Mouse (Mus musculus): ENCODE measurements around the gene Pitpnc1. TPM values are rescaled to one million over a fixed set of nuclear protein-coding genes. Genes with fewer than 3 reads are reported as not detected.

The Pitpnc1 gene
- polyA plus RNA-seq, 1 experiment from 2014 or later: 37.1 TPM

GRCm38 (mm10) chr11:107310338-107311121 is 160.0 kb downstream of the Pitpnc1 start:
- no peaks in the 10 kb centered on the region for H3K9me3 ChIP-seq (replicated peaks)
- 89% methylated on average over 20 of the region's 20 CpGs for WGBS
- H3K36me3 ChIP-seq: peaks cover 47% of the 10 kb centered on the region
- H3K27ac ChIP-seq: no peak overlapping the region
- DNase-seq (ENCODE audit: low spot score): no peak
- H3K4me3 ChIP-seq: no peak overlapping the region
- H3K27me3 ChIP-seq (ENCODE audit: low read depth, poor library complexity, severe bottlenecking): no peaks in the 10 kb centered on the region
- H3K4me1 ChIP-seq: no peaks in the 10 kb centered on the region

- WGBS: 88% methylated on average over 11 of the region's 11 CpGs
- Histone ChIP-seq H3K9me3 (replicated peaks) (no peaks in the 10 kb centered on the region), H3K27me3 (ENCODE audit: low read depth, poor library complexity, severe bottlenecking) (no peaks in the 10 kb centered on the region), H3K36me3 (peaks cover 44% of the 10 kb centered on the region), H3K4me1 (no peaks in the 10 kb centered on the region), H3K27ac (no peak overlapping the region), H3K4me3 (no peak overlapping the region)
- DNase-seq (ENCODE audit: low spot score): no peak
These were observed 164.3 kb downstream of the Pitpnc1 start for GRCm38 (mm10) chr11:107306170-107306569.

GRCm38 (mm10) chr11:107302141-107302540 is 168.4 kb downstream of the Pitpnc1 start:
- Histone ChIP-seq H3K27ac (no peak overlapping the region), H3K4me1 (no peaks in the 10 kb centered on the region), H3K27me3 (ENCODE audit: low read depth, poor library complexity, severe bottlenecking) (no peaks in the 10 kb centered on the region), H3K36me3 (peaks cover 38% of the 10 kb centered on the region), H3K9me3 (replicated peaks) (no peaks in the 10 kb centered on the region), H3K4me3 (no peak overlapping the region)
- no peak for DNase-seq (ENCODE audit: low spot score)
- WGBS: 96% methylated on average over 4 of the region's 4 CpGs

GRCm38 (mm10) chr11:107300235-107300634 is 170.3 kb downstream of the Pitpnc1 start:
- Histone ChIP-seq H3K27ac (no peak overlapping the region), H3K9me3 (replicated peaks) (no peaks in the 10 kb centered on the region), H3K36me3 (peaks cover 48% of the 10 kb centered on the region), H3K4me3 (no peak overlapping the region), H3K27me3 (ENCODE audit: low read depth, poor library complexity, severe bottlenecking) (no peaks in the 10 kb centered on the region), H3K4me1 (no peaks in the 10 kb centered on the region)
- no peak for DNase-seq (ENCODE audit: low spot score)

DNA sequence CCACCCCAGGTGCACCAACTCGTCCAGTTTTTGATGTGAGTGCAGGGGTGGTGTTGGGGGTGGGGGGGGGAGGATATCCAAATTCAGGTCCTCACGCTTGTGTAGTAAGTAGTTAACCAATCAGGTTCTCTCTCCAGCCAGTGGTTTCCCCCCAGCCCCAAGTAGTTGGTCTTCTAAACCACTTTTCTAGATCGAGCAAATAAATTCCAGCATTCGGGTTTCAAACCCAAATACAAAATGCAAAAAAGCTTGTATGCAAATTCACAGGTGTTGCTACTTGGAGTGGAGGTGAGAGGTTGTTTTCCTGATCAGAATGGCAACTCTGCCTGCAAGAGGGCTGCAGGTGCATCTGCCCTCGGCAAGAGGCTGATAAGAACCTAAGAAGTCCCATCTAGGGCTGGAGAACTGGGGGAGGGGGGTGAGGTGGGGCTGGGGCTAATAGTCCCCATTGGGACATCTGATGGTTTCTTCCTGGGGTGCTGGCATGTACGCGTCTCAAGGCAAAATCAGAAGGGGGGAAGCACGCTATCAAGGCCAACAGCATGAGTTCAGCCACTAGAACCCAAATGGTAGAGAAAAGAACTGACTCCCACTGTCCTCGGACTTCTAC is 170.9 kb downstream of the Pitpnc1 start:
- peaks cover 52% of the 10 kb centered on the region for H3K36me3 ChIP-seq

GRCm38 (mm10) chr11:107296176-107296575 is 174.3 kb downstream of the Pitpnc1 start:
- no peak overlapping the region for H3K27ac ChIP-seq
- H3K4me3 ChIP-seq: no peak overlapping the region
- H3K4me1 ChIP-seq: 0 out of 2 replicates have a peak, but pooled peaks cover 3% of the 10 kb centered on the region
- H3K27me3 ChIP-seq (ENCODE audit: low read depth, poor library complexity, severe bottlenecking): no peaks in the 10 kb centered on the region
- no peak for DNase-seq (ENCODE audit: low spot score)
- 92% methylated on average over 4 of the region's 4 CpGs for WGBS
- no peaks in the 10 kb centered on the region for H3K9me3 ChIP-seq (replicated peaks)
- peaks cover 51% of the 10 kb centered on the region for H3K36me3 ChIP-seq

More for the DNA sequence above, 170.9 kb downstream of the Pitpnc1 start:
- Histone ChIP-seq H3K4me1 (no peaks in the 10 kb centered on the region), H3K27ac (no peak overlapping the region), H3K9me3 (replicated peaks) (no peaks in the 10 kb centered on the region), H3K27me3 (ENCODE audit: low read depth, poor library complexity, severe bottlenecking) (no peaks in the 10 kb centered on the region), H3K4me3 (no peak overlapping the region)
- no peak for DNase-seq (ENCODE audit: low spot score)
- 86% methylated on average over 9 of the region's 9 CpGs for WGBS

DNA sequence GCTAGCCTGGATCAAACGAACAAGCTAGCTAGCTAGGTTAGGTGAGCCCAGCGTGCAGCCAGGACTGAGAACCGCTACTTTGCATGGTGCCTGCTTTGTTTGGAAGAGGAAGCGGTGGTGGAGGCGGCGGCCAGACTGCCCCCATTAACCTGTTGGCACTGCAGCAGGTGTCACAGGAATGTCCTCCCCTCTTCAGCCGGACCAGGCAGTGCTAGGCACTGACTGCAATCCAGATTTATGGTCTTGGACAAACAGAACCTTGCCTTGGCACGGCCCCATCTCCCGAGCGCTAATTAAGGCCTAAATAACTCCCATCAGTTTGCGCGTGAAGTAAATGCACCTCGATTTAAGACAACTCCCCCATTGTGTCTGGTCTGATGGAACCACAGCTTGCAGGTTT is 178.5 kb downstream of the Pitpnc1 start:
- no peaks in the 10 kb centered on the region for H3K9me3 ChIP-seq (replicated peaks)
- H3K27ac ChIP-seq: no peak overlapping the region
- H3K36me3 ChIP-seq: peaks cover 73% of the 10 kb centered on the region
- no peak for DNase-seq (ENCODE audit: low spot score)
- no peak overlapping the region for H3K4me3 ChIP-seq
- 79% methylated on average over 13 of the region's 13 CpGs for WGBS
- no peaks in the 10 kb centered on the region for H3K27me3 ChIP-seq (ENCODE audit: low read depth, poor library complexity, severe bottlenecking)
- 0 out of 2 replicates have a peak, but pooled peaks cover 3% of the 10 kb centered on the region for H3K4me1 ChIP-seq

DNA sequence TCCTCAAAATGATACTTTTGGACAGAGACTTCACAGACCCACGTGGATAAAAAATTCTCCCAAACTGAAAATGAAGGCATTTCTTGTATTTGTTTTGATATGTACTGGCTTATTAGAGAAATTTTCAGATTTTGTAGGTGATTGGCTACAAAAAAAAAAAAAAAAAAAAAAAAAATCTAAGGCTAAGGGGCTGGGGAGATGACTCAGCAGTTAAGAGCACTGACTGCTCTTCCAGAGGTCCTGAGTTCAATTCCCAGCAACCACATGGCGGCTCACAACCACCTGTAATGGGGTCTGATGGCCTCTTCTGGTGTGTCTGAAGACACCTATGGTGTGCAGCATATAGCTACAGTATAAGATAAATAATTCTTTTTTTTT is 182.3 kb downstream of the Pitpnc1 start:
- Histone ChIP-seq H3K9me3 (replicated peaks) (no peaks in the 10 kb centered on the region), H3K27me3 (ENCODE audit: low read depth, poor library complexity, severe bottlenecking) (no peaks in the 10 kb centered on the region), H3K4me3 (no peak overlapping the region), H3K4me1 (0 out of 2 replicates have a peak, but pooled peaks cover 3% of the 10 kb centered on the region), H3K27ac (no peak overlapping the region), H3K36me3 (peaks cover 54% of the 10 kb centered on the region)
- DNase-seq (ENCODE audit: low spot score): no peak
- WGBS: 97% methylated on average over 2 of the region's 2 CpGs

DNA sequence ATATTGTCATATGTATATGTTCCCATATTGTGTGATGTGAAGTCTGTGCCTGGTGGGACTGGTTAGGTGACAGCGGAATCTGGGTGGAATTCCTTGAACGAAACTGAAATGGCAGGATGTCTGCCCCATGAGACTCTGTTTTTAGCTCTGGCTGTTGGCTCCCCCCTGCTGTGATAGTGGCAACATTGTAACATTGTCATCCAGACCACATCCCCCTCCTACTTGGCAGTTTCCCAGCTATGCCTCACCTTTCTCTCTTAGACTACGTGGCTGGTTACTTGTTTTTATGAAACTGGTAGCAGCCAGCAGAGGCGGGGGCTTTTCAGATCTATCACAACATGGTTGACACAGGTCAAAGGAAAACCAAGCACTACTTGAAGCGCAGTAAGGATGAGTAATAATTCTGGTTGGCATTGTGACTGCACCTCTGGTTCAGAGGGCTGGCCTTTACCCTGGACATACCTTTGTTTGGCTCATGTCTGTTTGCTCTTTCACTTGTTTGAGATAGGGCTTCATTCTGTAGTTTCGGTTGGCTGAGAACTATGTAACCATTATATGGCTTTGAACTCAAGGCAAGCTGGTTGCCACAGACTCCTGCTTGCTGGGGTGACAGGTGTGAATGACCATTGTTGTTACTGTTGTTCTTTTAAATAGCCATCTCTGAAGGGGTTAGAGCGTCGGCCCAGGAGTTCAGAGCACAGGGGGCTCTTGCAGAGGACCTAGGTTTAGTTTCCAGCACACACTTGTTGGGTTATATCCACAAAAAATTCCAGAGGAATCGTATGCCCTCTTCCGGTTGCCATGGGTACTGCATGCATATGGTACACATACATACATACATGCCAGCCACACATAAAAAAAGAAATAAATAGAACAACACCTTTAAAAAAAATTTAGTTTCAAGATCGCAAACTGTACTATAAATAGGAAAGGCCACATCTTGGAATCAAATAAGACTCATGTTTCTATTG is 183.0 kb downstream of the Pitpnc1 start:
- 93% methylated on average over 11 of the region's 11 CpGs for WGBS
- no peaks in the 10 kb centered on the region for H3K27me3 ChIP-seq (ENCODE audit: low read depth, poor library complexity, severe bottlenecking)
- no peaks in the 10 kb centered on the region for H3K9me3 ChIP-seq (replicated peaks)
- 0 out of 2 replicates have a peak, but pooled peaks cover 3% of the 10 kb centered on the region for H3K4me1 ChIP-seq
- no peak for DNase-seq (ENCODE audit: low spot score)
- no peak overlapping the region for H3K27ac ChIP-seq
- H3K4me3 ChIP-seq: no peak overlapping the region
- peaks cover 48% of the 10 kb centered on the region for H3K36me3 ChIP-seq

- H3K36me3 ChIP-seq: peaks cover 33% of the 10 kb centered on the region
- no peak for DNase-seq (ENCODE audit: low spot score)
- WGBS: 68% methylated on average over 7 of the region's 7 CpGs
These were observed 184.8 kb downstream of the Pitpnc1 start for GRCm38 (mm10) chr11:107285731-107286130.

DNA sequence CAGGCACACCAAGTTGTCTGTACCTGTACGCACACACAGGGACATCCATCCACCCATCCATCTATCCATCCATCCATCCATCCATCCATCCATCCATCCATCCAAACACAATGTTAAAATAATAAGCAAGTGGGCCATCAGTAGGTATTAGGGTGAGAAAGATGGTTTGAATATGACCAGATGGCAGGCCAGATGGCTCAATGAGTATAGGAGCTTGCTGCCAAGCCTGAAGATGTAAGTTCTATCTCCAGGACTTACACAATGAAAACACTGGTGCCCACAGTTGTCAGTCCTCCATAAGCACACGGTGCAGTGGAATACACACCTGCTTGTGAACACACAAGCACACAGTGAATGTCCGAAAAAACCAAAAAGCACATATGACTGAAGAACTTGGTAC is 186.9 kb downstream of the Pitpnc1 start:
- H3K36me3 ChIP-seq: peaks cover 15% of the 10 kb centered on the region
- H3K27ac ChIP-seq: no peak overlapping the region
- H3K9me3 ChIP-seq (replicated peaks): no peaks in the 10 kb centered on the region
- peaks cover 27% of the 10 kb centered on the region for H3K4me1 ChIP-seq
- no peak for DNase-seq (ENCODE audit: low spot score)
- no peaks in the 10 kb centered on the region for H3K27me3 ChIP-seq (ENCODE audit: low read depth, poor library complexity, severe bottlenecking)
- WGBS: 94% methylated on average over 3 of the region's 3 CpGs
- H3K4me3 ChIP-seq: no peak overlapping the region

More at GRCm38 (mm10) chr11:107285731-107286130, 184.8 kb downstream of the Pitpnc1 start:
- no peaks in the 10 kb centered on the region for H3K9me3 ChIP-seq (replicated peaks)
- no peak overlapping the region for H3K27ac ChIP-seq
- H3K4me3 ChIP-seq: no peak overlapping the region
- H3K27me3 ChIP-seq (ENCODE audit: low read depth, poor library complexity, severe bottlenecking): no peaks in the 10 kb centered on the region
- H3K4me1 ChIP-seq: peaks cover 6% of the 10 kb centered on the region

- H3K4me3 ChIP-seq: no peak overlapping the region
- WGBS: 87% methylated on average over 7 of the region's 7 CpGs
- no peaks in the 10 kb centered on the region for H3K27me3 ChIP-seq (ENCODE audit: low read depth, poor library complexity, severe bottlenecking)
- no peaks in the 10 kb centered on the region for H3K9me3 ChIP-seq (replicated peaks)
- peaks cover 10% of the 10 kb centered on the region for H3K36me3 ChIP-seq
- no peak overlapping the region for H3K27ac ChIP-seq
- DNase-seq (ENCODE audit: low spot score): no peak
- H3K4me1 ChIP-seq: peaks cover 31% of the 10 kb centered on the region
These were observed 188.0 kb downstream of the Pitpnc1 start for GRCm38 (mm10) chr11:107282481-107282880.
